Mouse (Mus musculus): ENCODE data around the gene Zbtb16.

- TF ChIP-seq HCFC1 (IDR thresholded peaks at IDR 0.05; ENCODE audit: borderline replicate concordance, insufficient read depth, low read length) = no peak
- TF ChIP-seq ZC3H11A (IDR thresholded peaks at IDR 0.05; ENCODE audit: borderline replicate concordance, low read depth, low read length) = no peak
- no peak for TF ChIP-seq ZNF384 (IDR thresholded peaks at IDR 0.05; ENCODE audit: low read depth, low read length)
These were observed 202.9 kb downstream of the Zbtb16 start for GRCm38 (mm10) chr9:48633147-48633546.
